Mouse (Mus musculus): Measurements from ENCODE around the gene Gpr55.

The Gpr55 gene

DNA sequence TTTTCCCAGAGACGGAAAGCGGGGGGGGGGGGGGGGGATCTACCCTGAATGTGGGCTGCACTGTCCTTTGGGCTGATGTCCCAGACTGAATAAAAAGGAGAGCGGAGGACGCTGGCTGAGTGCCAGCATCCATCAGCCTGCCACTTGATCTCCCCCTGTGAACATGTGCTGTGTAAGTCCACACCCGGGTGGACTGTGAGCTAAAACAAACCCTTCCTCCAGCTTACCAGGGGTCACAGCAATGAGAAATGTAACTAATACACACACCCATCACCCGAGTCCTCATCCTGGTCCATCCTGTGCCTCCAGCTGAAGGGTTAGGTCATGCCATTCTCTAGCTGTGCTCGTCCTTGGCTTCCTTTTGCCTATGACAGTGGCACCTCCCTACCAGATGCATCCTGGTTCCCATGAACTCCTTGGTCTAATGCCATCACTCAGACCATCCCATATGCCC lies 58.7 kb downstream of the Gpr55 start:
- TF ChIP-seq GATA4 (IDR thresholded peaks at IDR 0.05; ENCODE audit: insufficient replicate concordance, low read length), result no peak

DNA sequence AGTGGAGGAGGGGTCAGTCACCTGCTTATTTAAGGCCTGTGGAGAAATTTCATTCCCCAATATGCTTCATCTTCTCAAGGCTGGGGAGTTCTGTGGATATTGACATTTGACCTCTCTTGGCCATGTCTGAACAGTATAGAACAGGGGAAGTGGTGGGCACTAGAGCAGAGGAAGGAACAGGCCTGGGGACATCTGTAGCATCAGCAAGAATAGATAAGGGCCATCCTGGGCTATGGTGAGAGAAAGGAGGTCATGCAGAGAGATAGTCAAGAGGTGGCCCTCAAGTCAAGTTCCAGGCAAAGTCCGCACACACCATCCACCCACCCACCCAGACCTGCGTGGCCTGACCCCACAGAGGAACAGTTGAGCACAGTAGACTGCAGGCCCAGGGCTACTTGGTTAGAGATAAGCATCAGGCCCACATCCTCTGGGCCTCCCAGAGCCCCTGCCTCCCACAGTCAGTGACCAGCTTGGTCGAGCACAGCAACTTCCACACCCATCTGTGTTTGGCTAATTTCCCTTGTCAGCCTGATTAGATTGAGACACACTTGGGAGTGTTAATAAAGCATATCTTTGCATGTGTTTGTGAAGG lies 59.2 kb downstream of the Gpr55 start:
- no peak for TF ChIP-seq GATA4 (IDR thresholded peaks at IDR 0.05; ENCODE audit: insufficient replicate concordance, low read length)

DNA sequence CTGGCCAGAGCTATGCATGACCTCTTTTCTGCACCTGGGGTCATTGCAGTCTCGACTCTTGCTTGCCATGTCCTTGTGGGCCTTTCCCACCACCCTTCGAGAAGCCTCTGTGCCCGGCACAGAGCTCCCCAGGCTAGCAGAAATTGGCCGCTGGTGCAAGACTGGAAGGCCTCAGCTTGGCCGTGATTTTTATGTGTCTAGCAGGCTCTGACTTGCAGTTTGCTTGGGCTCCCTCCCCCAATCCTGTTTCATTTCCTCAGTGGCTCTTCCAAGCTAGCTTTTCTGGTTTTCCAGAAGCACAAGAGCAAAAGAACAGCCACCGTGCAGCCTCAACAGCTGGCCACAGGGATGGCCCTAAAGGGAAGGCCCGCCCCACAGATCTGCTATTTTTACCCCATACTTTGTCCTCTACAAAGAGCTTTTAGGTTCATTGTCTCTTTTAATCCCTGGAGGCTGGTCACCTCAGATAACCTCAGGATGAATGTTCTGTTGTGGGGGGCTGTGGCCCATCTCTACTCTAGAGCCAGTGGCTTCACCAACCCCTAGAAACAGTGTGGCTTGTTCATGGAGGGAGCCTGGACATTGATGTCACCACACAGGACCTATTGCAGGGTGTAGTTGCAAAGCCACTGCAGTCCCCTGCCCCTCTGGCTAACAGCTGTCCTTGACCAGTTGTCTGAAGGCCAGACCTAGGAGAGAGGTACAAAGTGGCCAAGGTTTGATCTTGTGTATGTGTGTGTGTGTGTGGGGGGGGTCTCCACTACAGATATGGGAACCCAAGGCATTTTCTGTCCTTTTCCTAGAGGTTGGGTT lies 60.1 kb downstream of the Gpr55 start:
- TF ChIP-seq GATA4 (IDR thresholded peaks at IDR 0.05; ENCODE audit: insufficient replicate concordance, low read length), result no peak

DNA sequence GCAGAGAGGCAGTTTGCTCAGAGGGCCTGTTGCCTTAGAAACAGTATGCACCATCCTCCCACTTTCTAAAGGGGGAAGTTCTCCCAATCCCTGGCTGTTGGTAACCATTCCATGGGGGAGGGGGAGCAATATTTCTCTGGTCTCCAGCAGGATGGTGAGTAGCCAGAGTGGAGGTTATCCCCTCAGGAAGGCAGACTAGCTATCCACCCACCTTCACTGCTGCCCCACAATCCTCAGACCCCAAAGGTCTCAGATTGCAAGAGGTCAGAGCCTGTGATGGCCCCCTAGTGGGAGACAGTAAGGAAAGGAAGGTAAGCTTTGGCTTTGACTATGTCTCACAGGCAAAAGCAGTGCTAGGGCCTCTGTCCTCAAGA lies 61.4 kb downstream of the Gpr55 start:
- TF ChIP-seq GATA4 (IDR thresholded peaks at IDR 0.05; ENCODE audit: insufficient replicate concordance, low read length), result no peak

DNA sequence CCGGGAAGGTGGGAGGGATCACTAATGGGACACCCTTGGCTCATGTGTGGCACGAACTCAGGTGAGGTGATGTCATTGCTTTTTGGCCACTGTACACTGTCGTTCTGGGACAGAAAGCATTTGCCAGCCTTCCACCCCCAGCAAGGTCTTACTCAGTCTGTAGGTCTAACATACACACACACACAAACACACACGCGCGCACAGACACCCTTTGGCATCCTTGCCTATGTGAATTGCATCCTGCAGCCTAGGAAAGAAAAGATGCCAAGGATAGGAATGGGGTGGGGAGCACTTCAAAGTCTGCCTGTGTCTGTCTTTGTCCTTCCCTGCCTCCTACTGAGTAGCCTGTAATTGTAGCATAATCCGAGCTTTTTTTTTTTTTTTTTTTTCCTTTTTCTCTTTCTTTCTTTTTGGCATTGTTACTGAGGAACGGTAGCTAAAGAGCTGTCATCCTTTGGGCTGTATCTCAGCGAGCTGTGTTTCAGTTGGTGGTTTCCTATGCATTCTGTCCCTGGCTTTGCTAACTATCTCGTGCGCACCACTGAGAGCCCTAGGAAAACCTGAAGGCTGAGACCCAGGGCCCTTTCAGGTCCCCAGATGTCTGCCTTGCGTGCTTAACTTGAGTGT lies 61.9 kb downstream of the Gpr55 start:
- TF ChIP-seq GATA4 (IDR thresholded peaks at IDR 0.05; ENCODE audit: insufficient replicate concordance, low read length), result no peak

DNA sequence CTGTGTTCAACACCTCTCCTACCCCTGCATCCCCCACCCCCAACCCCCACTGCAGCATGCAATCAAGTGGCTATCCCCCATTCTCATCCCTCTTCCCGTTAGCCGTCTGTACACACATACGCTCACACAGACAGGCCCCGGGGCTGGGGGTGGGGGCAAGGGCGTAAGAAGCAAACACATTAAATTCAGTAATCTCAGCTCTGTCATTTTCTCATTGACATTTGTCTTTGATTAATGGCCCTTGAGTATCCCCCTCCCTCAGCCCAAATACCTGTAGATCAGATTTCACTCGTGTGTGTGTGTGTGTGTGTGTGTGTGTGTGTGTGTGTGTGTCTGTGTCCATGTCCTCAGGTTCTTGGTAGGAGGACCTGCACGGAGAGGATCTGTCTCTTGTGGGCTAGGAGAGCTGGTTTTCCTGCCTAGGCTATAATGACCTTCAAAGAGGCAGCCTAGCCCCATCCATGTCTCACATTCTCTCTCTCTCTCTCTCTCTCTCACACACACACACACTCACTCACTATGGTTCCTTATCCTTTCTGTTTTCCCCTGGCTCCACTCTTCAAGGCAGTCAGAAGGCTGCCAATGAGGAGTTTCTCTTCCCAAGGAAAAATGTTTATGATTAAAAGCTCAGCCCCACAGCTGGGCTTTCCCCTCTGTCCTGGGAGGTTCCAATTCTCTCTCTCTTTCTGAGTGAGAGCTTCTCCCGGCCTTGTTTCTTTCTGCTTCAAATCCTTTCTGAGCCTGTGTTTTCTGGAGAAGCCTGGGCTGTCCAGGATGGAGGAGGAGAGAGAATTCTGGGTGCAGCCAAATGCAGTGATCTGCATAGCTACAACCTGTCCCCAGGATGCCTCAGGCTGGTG lies 62.7 kb downstream of the Gpr55 start:
- TF ChIP-seq GATA4 (IDR thresholded peaks at IDR 0.05; ENCODE audit: insufficient replicate concordance, low read length), result no peak

DNA sequence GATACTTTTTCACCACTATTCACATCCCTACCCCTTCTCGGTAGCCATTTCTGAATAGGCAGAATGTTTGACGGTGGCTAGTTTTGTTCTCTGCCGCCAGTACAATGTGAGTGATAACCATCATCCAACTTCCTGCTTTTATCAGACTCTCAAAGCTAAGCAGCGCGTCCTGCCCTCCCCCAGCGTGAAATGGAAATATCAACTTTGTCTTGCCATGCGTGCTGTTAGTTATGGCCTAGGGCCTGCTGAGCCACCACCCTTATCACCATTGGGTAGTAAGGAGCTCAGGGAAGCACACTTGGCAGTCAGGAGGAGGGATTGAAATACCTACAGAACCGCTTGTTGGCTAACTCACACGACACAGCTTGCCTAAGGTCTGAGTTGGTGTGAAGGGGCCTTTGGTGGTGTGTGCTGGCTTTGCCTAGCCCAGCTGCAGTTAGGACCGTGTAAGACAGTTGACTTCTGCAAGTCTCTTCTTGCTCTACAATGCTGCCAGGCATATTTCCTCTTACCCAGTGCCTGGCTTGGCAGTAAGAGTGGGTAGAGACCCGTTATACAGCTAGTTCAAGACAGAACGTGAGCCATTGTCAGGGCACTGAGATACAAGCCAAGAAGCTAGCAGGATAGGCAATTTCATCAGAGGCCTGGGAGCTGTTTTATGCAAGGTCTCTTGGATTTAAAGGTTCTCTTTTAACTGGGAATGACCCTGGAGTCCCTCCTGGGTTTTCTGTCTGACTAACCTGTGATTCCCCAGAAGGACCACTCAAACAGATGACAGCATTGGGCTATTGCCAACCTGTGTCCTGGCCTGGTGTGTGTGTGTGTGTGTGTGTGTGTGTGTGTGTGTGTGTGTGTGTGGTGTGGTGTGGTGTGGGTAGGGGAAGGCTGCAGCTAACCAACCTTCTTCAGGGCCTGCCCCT lies 63.8 kb downstream of the Gpr55 start:
- TF ChIP-seq GATA4 (IDR thresholded peaks at IDR 0.05; ENCODE audit: insufficient replicate concordance, low read length), result no peak

DNA sequence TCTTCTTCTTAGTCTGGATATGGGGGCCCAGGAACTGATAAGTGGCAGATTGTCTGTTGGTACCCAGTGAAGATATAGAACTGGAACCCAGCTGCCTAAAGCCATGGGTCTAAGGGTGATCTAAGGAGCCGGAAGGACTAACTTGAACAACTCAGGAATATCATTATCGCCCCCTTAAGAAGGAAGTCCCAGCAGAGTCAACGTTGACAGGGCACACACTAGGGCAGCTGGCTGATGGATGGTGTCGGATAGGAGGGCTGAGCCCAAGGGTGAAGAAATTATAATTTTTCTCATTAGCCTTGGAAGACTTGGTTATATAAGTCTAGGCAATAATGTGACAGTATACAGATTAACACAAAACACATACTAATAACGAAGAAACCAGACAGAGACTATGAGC lies 64.7 kb downstream of the Gpr55 start:
- no peak for TF ChIP-seq GATA4 (IDR thresholded peaks at IDR 0.05; ENCODE audit: insufficient replicate concordance, low read length)

DNA sequence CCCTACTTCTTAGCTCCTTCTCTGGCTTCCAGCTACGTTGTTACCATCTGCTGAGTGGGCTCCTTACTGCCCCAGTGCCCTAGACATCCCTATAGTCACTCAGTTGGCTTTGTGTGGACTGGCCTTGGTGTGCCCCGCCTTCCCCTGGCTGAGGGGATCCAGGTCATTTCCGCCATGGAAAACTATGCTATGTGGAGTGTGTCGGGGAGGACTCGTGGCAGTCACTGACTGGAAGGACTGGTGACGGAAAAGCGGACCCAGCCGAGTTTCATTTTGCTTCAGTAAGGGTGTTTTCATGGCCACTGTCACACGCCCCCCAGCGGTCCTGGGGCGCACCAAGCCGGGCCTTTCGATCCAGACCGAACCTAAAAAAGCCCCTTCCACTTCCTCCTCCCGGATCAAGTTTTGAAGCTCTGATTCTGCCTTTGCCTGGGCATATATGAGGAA lies 65.4 kb downstream of the Gpr55 start:
- no peak for TF ChIP-seq GATA4 (IDR thresholded peaks at IDR 0.05; ENCODE audit: insufficient replicate concordance, low read length)

DNA sequence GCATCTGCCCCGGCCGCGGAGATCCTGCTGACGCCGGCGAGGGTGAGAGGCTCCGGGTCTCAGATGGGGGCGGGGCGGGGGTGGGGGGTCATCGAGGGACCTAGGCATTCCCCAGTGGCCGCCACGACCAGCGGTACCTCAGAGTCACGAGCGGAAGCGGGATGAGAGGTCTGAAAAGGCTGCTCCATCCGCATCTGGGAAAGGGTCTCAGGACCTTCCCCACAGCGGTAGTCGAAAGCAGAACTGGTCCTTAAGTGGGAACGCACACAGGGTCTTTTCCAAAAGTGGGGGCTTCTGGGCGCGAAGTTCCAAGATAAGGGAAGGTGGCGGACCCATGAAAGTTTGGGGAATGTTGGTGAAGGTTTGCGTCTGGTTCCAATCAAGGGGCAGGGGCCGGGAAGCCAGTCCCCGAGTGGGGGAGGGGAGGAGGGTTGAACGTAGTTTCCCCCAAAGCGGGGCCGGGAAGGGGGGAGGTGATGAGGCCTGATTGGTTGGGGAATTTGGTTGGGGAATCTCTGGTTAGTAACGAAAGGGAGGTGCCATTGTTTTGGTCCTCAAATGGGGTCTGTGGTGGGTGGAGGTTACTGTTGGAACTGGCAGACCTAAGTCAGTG lies 66.0 kb downstream of the Gpr55 start:
- TF ChIP-seq GATA4 (IDR thresholded peaks at IDR 0.05; ENCODE audit: insufficient replicate concordance, low read length), result no peak

DNA sequence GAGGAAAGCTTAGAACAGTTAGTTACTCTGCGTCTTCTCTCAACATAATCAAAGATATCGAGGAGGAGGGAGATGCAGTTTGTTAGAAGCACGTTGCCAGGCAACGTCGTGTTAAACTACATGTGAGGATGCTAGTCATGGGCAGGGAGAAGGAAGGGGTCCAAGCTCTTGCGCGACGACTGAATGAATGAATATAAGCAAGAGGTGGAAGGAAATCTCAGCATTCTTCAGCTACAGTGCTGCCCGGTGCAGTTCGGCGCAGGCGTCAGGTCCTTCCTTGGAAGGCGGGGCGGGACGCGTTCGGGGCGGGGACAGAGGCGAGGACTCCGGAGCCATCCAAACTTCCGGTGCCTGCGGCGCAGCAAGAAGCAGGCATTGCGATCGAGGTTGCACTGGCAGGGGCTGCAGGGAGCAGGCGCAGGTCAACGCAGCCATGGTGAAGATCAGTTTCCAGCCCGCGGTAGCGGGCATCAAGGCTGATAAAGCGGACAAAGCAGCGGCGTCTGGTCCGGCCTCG lies 66.5 kb downstream of the Gpr55 start, which contains the start of gene Itm2c:
TSS of gene Itm2c (plus strand) at position 51 of the 517 bp plus-strand sequence.
- no peak for TF ChIP-seq GATA4 (IDR thresholded peaks at IDR 0.05; ENCODE audit: insufficient replicate concordance, low read length)

Data from liver, adult (tissue).